Mouse (Mus musculus): ENCODE results near the gene Ankrd44.

DNA sequence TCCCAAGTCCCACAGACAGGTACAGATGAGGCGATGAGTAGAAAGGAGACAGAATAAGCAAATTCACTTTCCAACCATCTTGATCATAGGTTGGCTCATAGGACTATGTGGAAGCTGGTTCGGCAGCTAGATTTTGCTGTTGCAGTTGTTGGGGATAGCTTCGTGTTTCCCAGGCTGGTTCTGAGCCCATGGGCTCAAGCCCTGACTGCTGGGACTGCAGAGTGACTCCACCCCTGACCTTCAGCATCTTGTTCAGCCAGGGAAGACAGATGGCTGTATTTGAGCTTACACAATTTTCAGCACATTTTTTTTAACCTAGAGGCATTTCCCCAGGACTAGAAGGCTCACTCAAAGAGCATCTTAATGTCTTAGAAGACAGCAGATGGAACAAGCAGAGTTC lies 237.7 kb downstream of the Ankrd44 start:
- no peak for TF ChIP-seq CTCF (IDR thresholded peaks at IDR 0.05; ENCODE audit: control insufficient read depth, insufficient read depth, insufficient replicate concordance, low read depth, low read length)
- no peak for TF ChIP-seq POLR2A (IDR thresholded peaks at IDR 0.05; ENCODE audit: control insufficient read depth, low read depth, low read length)

All from testis, adult 2 months (tissue).